Mouse (Mus musculus): Measurements from ENCODE around the gene Nedd9.

- TF ChIP-seq CTCF (IDR thresholded peaks at IDR 0.05; ENCODE audit: borderline replicate concordance, control insufficient read depth, extremely low read depth, insufficient read depth, low read length, poor library complexity) (no peak), POLR2A (IDR thresholded peaks at IDR 0.05; ENCODE audit: control insufficient read depth, extremely low read depth, insufficient read depth, low read length, poor library complexity) (no peak)
Measured at GRCm38 (mm10) chr13:41409291-41409690, 77.9 kb downstream of the Nedd9 start.

Measured in thymus, adult 2 months (tissue).